Mouse (Mus musculus): ENCODE results near the gene Cnot3. TPM values are rescaled to one million over a fixed set of nuclear protein-coding genes. Genes with fewer than 3 reads are reported as not detected.
"Not testable (repeated sequence)": the region's sequence is repeated elsewhere in the genome, so short reads cannot be mapped to it uniquely, and the experiment has no call there.

Cnot3 gene
- polyA plus RNA-seq (2015; fragmentation: Nextera tagmentation; extraction: Ambion mirVana), result 19.7 and 20.0 TPM in 2 replicates

DNA sequence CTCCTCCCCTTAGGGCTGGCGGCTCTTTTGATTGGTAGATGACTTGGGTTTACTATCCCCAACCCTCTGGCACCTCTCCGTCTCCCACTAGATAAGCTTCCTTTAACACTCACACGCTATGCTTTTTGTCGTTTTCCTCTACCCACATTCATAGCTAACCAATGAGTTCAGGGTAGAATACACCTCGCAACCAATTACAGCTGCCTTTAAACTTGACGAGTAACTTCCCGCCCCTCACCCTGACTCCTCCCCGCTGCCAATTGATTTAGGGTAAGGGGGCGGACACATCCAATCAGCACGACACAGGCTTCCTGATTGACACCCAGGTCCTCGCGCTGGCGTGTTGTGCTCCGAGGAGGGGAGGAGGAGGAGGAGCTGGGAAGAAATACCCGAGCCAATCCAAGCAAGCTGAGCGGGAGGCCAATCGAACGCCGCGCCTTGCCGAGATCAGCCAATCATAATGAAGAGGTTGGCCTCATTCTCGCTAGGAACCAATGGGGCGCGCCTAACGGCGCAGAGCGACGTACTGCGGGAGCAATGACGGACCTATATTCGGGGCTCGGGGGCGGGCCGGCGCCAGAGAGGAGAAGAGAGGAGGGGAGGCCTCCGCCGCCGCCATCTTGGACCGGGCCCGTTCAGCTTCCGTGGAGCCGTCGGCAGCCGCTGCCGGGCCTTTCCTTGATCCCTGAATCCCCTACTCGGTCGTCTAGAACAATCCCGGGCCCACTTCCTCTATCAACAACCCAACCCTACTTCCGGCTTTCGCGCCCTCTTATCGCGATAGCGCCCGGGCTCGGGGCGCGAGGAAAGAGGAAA, at the start of gene Cnot3:
TSS of gene Cnot3 (plus strand) at position 597 of the 816 bp plus-strand sequence.
- TF ChIP-seq CTCF (IDR thresholded peaks at IDR 0.05; ENCODE audit: low read depth), result no peak
- peak; percentile 95 for TF ChIP-seq EP300 (optimal IDR thresholded peaks at IDR 0.05)

GRCm38 (mm10) chr7:3597755-3598154, 47.3 kb upstream of the Cnot3 start:
- 67% methylated on average over 1 of the region's 1 CpGs for WGBS
- not testable (repeated sequence) for DNase-seq (ENCODE audit: low spot score); ATAC-seq (ENCODE audit: low FRiP score, low TSS enrichment); H3K4me3 ChIP-seq (ENCODE audit: low read depth, low read length); H3K27me3 ChIP-seq (ENCODE audit: control insufficient read depth, insufficient read depth, low read length); H3K27ac ChIP-seq (replicated peaks); H3K36me3 ChIP-seq (ENCODE audit: control insufficient read depth, insufficient read depth, low read length); H3K9me3 ChIP-seq (ENCODE audit: control insufficient read depth, low read length); H3K9ac ChIP-seq (ENCODE audit: low read length); H3K4me2 ChIP-seq (replicated peaks; ENCODE audit: low read depth); H3K4me1 ChIP-seq (replicated peaks; ENCODE audit: control insufficient read depth, insufficient read depth)

More for the DNA sequence above, at the start of gene Cnot3:
- peak within 1 kb of the TSS; percentile 99 for H3K27ac ChIP-seq (replicated peaks)
- H3K4me1 ChIP-seq (replicated peaks; ENCODE audit: control insufficient read depth, insufficient read depth), result peaks cover 10% of the 10 kb centered on the region
- peak within 1 kb of the TSS; percentile 98 for H3K9ac ChIP-seq (ENCODE audit: low read length)
- H3K4me3 ChIP-seq (ENCODE audit: low read depth, low read length), result peak within 1 kb of the TSS; percentile 99
- H3K27me3 ChIP-seq (ENCODE audit: control insufficient read depth, insufficient read depth, low read length), result no peaks in the 10 kb centered on the region
- H3K9me3 ChIP-seq (ENCODE audit: control insufficient read depth, low read length), result no peaks in the 10 kb centered on the region
- peak; percentile 98 for ATAC-seq (ENCODE audit: low FRiP score, low TSS enrichment)
- peak; percentile 98 for DNase-seq (ENCODE audit: low spot score)
- peaks cover 11% of the 10 kb centered on the region; the same call in 1 of the 2 replicates for H3K36me3 ChIP-seq (ENCODE audit: control insufficient read depth, insufficient read depth, low read length)
- H3K4me2 ChIP-seq (replicated peaks; ENCODE audit: low read depth), result peak within 1 kb of the TSS; percentile 80
- under 1% methylated on average over 53 of the region's 58 CpGs for WGBS

GRCm38 (mm10) chr7:3601119-3601518, 43.9 kb upstream of the Cnot3 start:
- ATAC-seq (ENCODE audit: low FRiP score, low TSS enrichment) (peak; percentile 42; the same call in 1 of the 2 replicates), DNase-seq (ENCODE audit: low spot score) (peak; percentile 58)
- WGBS, result 9% methylated on average over 4 of the region's 4 CpGs

GRCm38 (mm10) chr7:3606798-3607197, 38.3 kb upstream of the Cnot3 start:
- no peaks in the 10 kb centered on the region for H3K27me3 ChIP-seq (ENCODE audit: control insufficient read depth, insufficient read depth, low read length)
- ATAC-seq (ENCODE audit: low FRiP score, low TSS enrichment) (peak; percentile 76), DNase-seq (ENCODE audit: low spot score) (no peak)
- WGBS, result 12% methylated on average over 2 of the region's 2 CpGs
- TF ChIP-seq EP300 (optimal IDR thresholded peaks at IDR 0.05) (no peak), CTCF (IDR thresholded peaks at IDR 0.05; ENCODE audit: low read depth) (peak; percentile 68)
- no peaks in the 10 kb centered on the region for H3K9me3 ChIP-seq (ENCODE audit: control insufficient read depth, low read length)
- no peak overlapping the region for H3K4me3 ChIP-seq (ENCODE audit: low read depth, low read length)
- H3K4me2 ChIP-seq (replicated peaks; ENCODE audit: low read depth), result no peak overlapping the region
- H3K36me3 ChIP-seq (ENCODE audit: control insufficient read depth, insufficient read depth, low read length), result no peaks in the 10 kb centered on the region
- no peak overlapping the region for H3K9ac ChIP-seq (ENCODE audit: low read length)
- no peak overlapping the region for H3K27ac ChIP-seq (replicated peaks)
- no peaks in the 10 kb centered on the region for H3K4me1 ChIP-seq (replicated peaks; ENCODE audit: control insufficient read depth, insufficient read depth)

More at GRCm38 (mm10) chr7:3601119-3601518, 43.9 kb upstream of the Cnot3 start:
- no peaks in the 10 kb centered on the region for H3K9me3 ChIP-seq (ENCODE audit: control insufficient read depth, low read length)
- no peaks in the 10 kb centered on the region for H3K36me3 ChIP-seq (ENCODE audit: control insufficient read depth, insufficient read depth, low read length)
- no peak overlapping the region for H3K4me2 ChIP-seq (replicated peaks; ENCODE audit: low read depth)
- H3K4me3 ChIP-seq (ENCODE audit: low read depth, low read length), result no peak overlapping the region
- no peak overlapping the region for H3K9ac ChIP-seq (ENCODE audit: low read length)
- H3K27ac ChIP-seq (replicated peaks), result no peak overlapping the region
- no peaks in the 10 kb centered on the region for H3K27me3 ChIP-seq (ENCODE audit: control insufficient read depth, insufficient read depth, low read length)
- peak; percentile 92 for TF ChIP-seq CTCF (IDR thresholded peaks at IDR 0.05; ENCODE audit: low read depth)
- no peak for TF ChIP-seq EP300 (optimal IDR thresholded peaks at IDR 0.05)
- H3K4me1 ChIP-seq (replicated peaks; ENCODE audit: control insufficient read depth, insufficient read depth), result no peaks in the 10 kb centered on the region

- Histone ChIP-seq H3K4me3 (ENCODE audit: low read depth, low read length) (no peak overlapping the region), H3K36me3 (ENCODE audit: control insufficient read depth, insufficient read depth, low read length) (no peaks in the 10 kb centered on the region), H3K9ac (ENCODE audit: low read length) (no peak overlapping the region), H3K27ac (replicated peaks) (no peak overlapping the region), H3K27me3 (ENCODE audit: control insufficient read depth, insufficient read depth, low read length) (no peaks in the 10 kb centered on the region), H3K4me1 (replicated peaks; ENCODE audit: control insufficient read depth, insufficient read depth) (no peaks in the 10 kb centered on the region), H3K9me3 (ENCODE audit: control insufficient read depth, low read length) (no peaks in the 10 kb centered on the region), H3K4me2 (replicated peaks; ENCODE audit: low read depth) (no peak overlapping the region)
- ATAC-seq (ENCODE audit: low FRiP score, low TSS enrichment), result no peak
- 73% methylated on average over 6 of the region's 6 CpGs for WGBS
- no peak for TF ChIP-seq EP300 (optimal IDR thresholded peaks at IDR 0.05)
- no peak for TF ChIP-seq CTCF (IDR thresholded peaks at IDR 0.05; ENCODE audit: low read depth)
- DNase-seq (ENCODE audit: low spot score), result no peak
Observed at GRCm38 (mm10) chr7:3607391-3607790, 37.7 kb upstream of the Cnot3 start.

GRCm38 (mm10) chr7:3608668-3609067, 36.4 kb upstream of the Cnot3 start:
- Histone ChIP-seq H3K9me3 (ENCODE audit: control insufficient read depth, low read length) (no peaks in the 10 kb centered on the region), H3K27ac (replicated peaks) (no peak overlapping the region), H3K4me2 (replicated peaks; ENCODE audit: low read depth) (no peak overlapping the region), H3K27me3 (ENCODE audit: control insufficient read depth, insufficient read depth, low read length) (no peaks in the 10 kb centered on the region), H3K9ac (ENCODE audit: low read length) (no peak overlapping the region), H3K4me3 (ENCODE audit: low read depth, low read length) (no peak overlapping the region), H3K36me3 (ENCODE audit: control insufficient read depth, insufficient read depth, low read length) (no peaks in the 10 kb centered on the region), H3K4me1 (replicated peaks; ENCODE audit: control insufficient read depth, insufficient read depth) (no peaks in the 10 kb centered on the region)
- TF ChIP-seq CTCF (IDR thresholded peaks at IDR 0.05; ENCODE audit: low read depth) (no peak), EP300 (optimal IDR thresholded peaks at IDR 0.05) (no peak)
- ATAC-seq (ENCODE audit: low FRiP score, low TSS enrichment) (no peak), DNase-seq (ENCODE audit: low spot score) (no peak)
- WGBS, result 91% methylated on average over 3 of the region's 3 CpGs
